Mouse (Mus musculus) c-Kit-positive CD71-positive TER-119-positive erythroid progenitor cells, embryonic 14.5 days (primary cell): Measurements from ENCODE around the gene Prdx2.

ENCODE experiments used
- DNase-seq: peaks from one replicate; pipeline ENCODE4 v3.0.0-alpha.2; 2013; ENCODE audit warnings: low spot score

Prdx2 gene

DNA sequence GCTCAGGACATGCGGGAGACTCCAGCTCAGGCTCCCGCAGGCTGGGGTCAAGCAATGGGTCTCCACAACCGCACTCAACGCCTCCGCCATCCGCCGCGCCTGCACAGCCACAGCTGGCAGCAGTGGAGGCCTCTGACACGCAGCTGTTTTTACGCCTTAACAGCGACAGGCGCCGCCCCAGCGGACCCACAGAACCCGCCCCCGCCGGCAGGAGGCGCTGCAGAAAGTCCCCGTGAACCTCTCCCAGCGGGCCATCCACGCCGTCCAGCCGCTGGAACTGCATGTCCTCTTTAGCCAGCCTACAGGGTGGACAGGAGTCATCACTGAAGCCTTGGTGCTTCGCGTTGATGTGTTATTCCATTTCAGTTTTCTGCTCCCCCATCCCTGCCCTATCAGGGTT, 38.3 kb downstream of the Prdx2 start:
- DNase-seq = peak; percentile 37

DNA sequence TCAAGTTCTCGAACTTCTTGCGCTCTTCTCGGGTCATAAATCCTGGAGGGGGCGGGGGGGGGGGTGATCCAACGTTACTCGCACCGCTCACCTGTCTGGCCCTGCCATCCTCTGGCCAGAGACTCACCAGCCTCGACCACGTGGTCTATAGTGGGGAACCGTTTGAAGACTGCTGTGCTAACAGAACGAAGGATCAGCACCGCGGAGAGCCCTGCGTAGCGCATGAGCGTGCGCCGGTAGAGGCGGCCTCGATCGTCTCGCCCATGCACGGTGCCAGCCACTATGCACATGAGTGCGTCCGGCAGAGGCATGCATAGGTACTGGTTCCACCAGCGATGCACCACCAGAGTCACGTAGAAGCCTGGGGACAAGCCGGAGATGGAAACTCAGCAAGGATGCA, 41.9 kb downstream of the Prdx2 start:
- no peak for DNase-seq

- DNase-seq = peak; percentile 47
Observed at GRCm38 (mm10) chr8:85013230-85013840, 43.9 kb downstream of the Prdx2 start.

DNA sequence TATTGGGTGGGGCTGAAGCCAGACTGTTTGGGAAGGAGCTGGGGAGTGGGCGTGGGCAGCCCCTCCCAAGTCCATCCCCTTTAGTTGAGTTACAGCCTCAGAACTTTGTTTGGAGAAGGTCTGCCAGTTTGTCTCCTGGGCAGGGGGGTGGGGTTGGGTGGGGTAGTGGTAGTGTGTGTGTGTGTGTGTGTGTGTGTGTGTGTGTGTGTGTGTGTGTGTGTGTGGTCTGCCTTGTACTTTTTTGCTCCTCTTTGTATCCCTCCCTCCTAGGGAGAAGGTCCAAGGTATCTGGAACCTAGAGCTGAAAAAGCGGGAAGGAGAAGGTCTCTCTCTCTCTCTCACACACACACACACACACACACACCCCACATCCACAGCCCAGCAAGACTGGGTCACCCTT, 45.0 kb downstream of the Prdx2 start, which contains the start of gene Best2:
Gene Best2, minus strand, starts transcription at position 101 of the 400 bp plus-strand sequence.
- DNase-seq = no peak

DNA sequence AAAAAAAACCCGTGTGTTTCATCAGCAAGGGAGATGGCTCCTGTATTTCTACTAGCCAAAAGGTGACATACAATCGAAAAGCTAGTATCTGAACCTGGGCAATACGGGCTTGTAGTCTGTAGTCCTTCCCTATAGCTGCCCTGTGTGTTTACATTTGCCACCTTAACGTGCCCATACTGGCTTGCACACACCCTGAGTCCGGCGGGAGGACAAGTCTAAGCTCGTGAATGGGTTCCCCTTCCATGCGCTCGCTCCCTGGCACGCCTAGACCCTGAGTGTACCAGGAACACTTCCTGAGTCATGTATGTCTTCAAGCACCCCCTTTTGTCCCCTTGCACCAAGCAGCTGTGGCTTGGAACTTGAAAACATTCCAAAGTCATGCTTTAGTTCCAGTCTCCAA, 47.3 kb downstream of the Prdx2 start:
- DNase-seq = no peak

DNA sequence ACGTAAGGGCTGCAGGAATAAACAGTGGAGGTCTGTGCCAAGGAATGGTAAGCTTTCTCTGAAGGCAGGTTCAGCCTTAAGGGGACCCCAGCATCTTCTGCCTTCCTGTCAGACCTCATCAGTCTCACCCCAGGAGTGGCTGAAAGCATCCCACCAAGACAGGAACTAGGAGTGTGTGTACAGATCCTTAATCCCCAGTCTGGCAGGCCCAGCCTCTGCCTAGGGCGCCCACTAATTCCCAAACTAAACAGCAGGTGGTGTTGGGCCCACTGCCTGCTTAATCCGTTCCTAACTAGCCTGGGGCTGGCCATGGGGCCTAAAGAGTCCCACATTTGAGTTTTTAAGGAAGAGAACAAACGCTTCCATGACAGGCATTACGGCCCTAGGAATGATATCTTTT, 47.8 kb downstream of the Prdx2 start:
- no peak for DNase-seq

DNA sequence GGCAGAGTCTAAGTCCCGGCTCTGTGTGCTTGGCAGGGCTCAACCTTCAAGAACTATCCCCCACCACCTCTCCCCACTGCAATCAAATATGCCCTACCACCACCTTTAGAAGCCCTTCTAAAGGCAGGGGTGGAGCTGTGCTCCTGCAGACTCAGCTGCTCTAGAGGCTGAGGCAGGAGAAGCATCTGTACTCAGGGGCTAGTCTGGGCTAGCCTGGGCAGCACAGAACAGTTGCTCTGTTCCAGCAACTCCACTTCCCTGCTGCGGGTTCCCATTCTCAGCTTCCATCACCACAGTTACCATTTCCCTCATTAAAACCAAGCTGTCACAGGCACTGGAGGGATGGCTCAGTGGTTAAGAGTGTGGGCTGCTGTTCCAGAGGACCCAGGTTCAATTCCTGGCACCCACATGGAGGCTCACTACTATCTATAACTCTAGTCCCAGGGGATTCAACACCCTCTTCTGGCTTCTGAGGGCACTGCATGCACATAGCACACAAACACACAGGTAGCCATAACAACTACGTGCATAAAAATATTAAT, 52.2 kb downstream of the Prdx2 start:
- no peak for DNase-seq

DNA sequence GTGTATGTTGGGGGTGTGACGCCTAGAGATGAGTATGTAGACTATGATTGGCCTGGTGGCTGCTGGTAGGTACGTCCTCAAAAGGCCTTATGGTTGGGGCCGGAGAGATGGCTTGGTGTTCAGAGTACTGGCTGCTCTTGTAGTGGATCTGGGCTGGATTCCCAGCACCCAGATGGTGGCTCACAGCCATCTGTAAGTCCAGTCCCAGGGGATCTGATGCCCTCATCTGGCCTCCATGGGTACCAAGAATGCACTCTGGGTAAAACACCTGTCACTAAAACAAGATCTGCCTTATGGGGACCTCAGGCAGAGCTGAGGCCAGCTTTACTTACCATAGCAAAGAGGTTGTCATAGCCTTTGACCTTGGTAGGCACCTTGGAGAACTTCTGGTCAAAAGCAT, 54.5 kb downstream of the Prdx2 start:
- no peak for DNase-seq
